Mouse (Mus musculus): ENCODE data around the gene Pi16. TPM values are rescaled to one million over a fixed set of nuclear protein-coding genes. Genes with fewer than 3 reads are reported as not detected.

Gene Pi16
- polyA plus RNA-seq, 2 experiments from 2014 or later: 0.38 to 0.49 TPM

DNA sequence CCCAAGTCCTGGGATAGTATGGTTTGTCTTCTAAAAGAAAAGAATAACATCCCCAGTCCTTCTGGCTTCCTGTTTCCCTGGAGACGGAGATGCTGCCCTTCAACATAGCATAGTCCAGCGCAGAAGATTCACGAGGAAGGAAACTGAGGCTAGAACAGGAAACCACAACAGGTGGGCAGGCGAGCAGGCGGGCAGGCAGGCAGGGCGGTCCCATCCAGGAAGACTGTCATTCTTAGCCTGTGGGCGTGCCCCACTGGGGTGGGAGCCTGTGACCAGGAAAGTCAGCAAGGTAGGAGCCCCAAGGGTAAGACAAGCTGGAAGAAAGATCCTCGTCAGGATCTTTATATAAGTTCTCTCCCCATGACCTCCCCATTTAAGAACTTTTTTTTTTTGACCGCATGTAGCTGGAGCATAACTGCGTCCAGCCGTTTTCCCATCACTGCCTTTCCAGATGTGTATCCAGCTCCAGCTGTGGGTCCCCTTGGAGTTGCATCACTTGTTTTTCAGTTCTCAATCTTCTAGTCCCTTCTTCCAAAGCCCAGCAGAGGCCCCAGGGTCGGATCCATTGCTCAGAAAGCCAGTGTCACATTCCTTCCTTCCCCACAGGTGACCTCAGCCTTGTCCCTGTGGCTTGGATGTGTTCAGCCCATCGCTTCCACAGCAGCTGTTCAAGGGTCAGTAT, 13.0 kb upstream of the Pi16 start:
- ATAC-seq: peak; percentile 47

DNA sequence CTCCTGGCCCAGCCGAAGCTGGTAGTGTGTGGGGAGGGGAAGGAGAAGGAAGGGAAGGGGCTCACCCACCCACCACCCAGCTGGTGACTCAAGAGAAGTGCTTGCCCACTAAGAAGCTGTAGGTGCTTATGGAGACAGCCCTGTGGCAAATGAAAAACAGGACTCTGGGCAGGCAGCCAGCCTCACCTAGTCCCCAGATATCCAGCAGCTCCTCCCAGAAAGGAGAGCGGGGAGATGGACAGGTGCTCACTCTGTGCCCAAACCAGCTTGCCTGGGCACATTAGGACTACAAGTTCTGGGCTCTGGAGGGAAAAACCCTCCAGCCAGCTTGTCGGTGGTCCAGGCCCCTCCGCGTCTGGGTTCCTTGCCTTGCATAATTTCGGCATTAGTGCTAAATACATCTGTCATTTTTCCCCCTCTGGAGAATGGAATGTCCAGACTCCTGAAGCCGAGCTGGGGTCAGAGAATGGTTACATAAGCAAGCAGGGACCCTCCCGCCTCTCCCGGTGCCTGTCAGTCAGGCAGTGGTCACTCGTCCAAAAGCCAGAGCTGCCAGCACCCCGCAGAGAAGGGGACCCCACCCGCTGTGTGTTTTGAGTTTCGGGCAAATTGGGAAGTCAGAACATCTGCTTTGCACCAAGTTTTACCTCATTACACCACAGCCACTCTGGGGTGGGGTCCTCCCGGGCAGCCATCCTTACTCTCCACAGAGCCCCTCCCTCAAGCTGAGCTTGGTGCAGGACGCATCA, 12.2 kb upstream of the Pi16 start:
- ATAC-seq: no peak

DNA sequence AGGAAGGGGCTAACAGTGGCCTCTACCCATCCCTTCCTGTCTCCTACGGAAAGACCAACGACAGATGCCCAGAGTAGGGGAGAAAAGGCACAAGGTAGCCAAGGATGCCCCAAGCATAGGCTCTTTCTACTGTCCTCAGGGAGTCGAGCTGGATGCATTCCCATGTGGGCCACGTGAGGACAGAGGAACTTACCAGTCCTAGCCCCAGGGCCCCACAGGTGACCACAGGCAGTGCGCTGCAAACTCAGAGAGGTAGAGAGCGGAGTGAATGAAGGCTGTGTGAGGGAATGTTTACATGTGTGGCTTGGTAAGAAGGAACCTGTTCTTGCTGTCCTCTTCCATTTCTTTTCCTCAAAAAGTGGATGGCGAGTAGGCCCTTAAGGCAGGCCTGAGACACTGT, 11.6 kb upstream of the Pi16 start:
- no peak for ATAC-seq

- ATAC-seq: no peak
Observed at GRCm38 (mm10) chr17:29310056-29310623, 7.3 kb upstream of the Pi16 start.

- no peak for ATAC-seq
Observed at GRCm38 (mm10) chr17:29311602-29312001, 5.9 kb upstream of the Pi16 start.

GRCm38 (mm10) chr17:29312082-29312481, 5.4 kb upstream of the Pi16 start:
- ATAC-seq: no peak

- no peak for ATAC-seq
Observed at GRCm38 (mm10) chr17:29313300-29313699, 4.2 kb upstream of the Pi16 start.

- no peak for ATAC-seq
Observed at GRCm38 (mm10) chr17:29315672-29316465, 1.6 kb upstream of the Pi16 start.

- ATAC-seq: no peak
Observed at GRCm38 (mm10) chr17:29316891-29317290, 589 bp upstream of the Pi16 start.

GRCm38 (mm10) chr17:29318731-29319250, 1.3 kb downstream of the Pi16 start:
- no peak for ATAC-seq

DNA sequence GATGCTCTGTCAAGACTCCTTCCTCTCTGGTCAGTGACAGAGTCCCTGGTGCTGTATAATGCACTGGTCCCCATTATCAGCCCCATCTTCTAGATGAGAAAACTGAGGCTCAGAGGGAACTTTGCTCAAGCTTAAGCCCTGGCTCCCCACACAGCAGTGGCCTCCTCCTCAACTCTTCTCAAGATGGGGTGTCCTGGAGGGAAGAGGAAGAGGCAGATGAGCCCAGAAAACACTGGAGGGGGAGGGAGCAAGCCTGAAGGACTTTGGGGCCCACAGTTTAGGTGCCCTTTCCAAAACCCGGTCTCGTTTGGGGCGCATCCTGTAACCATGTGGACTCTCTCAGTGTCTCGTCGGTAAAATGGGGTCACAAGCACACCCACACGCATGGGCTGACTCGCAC, 2.0 kb downstream of the Pi16 start:
- ATAC-seq: no peak

GRCm38 (mm10) chr17:29319881-29320639, 2.6 kb downstream of the Pi16 start:
- ATAC-seq: no peak

DNA sequence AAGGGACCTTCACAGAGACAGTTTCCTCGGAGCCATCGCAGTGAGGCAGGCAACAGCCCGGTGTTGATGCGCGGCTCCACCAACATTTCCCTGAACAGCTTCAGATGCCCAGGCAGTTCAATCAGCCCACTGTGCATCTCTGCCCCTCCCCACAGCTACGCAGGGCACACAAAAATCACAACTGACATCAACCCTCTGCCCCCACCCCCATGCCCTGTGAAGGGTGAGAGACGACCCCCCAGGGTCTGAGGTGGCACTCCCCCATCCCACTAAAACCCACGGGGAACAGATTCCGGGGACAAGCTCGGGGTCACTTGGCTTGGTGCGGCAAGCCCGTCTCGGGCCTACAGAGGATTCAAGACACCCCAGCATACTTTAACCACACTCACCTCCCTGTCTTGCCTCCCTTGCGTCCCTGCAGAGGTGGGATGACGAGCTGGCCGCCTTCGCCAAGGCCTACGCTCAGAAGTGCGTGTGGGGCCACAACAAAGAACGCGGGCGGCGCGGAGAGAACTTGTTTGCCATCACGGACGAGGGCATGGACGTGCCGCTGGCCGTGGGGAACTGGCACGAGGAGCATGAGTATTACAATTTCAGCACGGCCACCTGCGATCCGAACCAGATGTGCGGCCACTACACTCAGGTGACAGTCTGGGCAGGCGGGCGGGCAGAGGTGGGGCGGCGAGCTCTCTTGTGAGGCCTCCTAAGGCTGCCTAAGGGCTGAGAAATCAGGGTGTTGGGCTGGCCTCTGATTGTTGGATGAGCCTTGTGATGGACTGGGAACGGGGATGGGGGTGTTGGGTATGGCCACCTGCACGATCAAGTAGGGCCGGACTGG, 4.5 kb downstream of the Pi16 start:
- no peak for ATAC-seq

DNA sequence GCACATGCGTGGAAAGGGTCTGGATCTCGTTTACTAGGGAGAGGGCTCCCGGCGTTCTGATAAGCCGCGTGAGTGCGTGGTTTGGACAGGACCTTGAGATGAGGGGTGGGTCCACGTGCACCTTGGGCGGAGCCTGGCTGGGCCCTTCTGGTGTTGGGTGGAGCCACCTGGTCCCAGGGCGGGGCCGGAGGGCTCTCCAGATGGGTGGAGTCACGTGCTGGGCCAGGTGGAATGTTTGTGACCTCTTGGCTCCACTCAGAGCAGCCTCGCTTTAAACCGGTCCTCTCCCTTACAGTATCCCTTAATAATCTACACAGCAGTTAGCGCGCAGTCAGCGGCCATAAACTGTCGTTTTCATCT, 5.1 kb downstream of the Pi16 start:
- no peak for ATAC-seq

DNA sequence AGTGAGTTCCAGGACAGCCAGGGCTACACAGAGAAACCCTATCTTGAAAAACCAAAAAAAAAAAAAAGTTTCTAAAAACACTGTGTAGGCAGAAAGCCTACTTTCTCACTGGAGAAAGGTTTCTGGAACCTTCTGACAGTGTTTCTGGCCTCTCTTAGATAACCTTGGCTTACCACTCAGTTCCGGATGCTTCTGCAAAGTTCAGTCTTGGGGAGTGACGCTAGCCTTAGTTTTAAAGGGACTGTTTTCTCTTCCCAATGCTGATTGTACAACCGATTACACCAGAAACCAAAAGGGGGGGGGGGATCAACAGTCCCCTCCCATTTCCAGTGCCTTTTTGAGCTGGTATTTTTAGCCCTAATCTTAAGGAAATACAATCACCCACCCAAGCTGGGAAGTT, 6.1 kb downstream of the Pi16 start:
- no peak for ATAC-seq

- ATAC-seq: no peak
Observed at GRCm38 (mm10) chr17:29325831-29326230, 8.4 kb downstream of the Pi16 start.

DNA sequence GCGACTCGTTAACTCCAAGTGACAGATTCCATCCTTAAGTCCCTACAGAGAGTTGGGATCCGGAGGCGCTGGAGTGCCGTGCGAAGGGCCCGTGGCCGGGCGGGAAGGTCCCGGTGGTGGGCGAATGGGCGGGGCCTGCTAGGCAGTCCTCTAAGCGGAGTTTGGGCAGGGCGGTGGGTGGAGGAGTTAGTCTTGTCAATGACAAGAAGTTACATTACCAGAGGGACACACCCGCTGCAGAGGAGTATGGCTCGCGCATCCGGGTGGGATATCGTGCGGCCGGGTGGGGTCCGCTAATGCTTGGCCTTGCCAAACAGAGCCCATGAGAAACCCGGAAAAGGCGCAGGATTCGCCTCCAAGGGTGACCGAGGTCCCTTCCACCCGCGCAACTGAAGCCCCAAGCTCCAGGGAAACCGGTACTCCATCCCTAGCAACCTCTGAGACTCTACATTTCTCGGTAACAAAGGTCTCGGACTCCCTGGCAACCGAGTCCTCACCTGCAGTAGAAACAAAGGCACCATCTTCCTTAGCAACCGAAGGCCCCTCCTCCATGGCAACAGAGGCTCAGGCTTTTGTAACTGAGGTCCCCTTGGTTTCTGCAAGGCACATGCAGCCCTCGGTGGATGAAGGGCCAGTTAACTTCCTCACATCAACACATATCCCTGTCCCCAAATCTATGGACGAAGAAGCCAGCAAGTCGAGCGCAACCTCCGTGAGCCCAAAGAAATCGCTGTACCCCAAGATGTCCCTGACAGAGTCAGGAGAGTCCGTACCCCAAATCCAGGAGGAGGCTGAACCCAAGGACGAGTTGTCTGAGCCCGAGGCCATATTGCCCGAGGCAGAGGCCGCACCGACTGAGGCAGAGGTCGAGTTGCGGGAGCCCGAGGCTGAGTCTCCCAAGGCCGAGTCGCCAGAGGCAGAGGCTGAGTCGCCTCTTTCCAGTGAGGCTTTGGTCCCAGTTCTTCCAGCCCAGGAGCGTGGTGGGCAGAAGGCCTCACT, 9.3 kb downstream of the Pi16 start:
- ATAC-seq: no peak

- ATAC-seq: no peak
Observed at GRCm38 (mm10) chr17:29327691-29328090, 10.2 kb downstream of the Pi16 start.

- ATAC-seq: no peak
Observed at GRCm38 (mm10) chr17:29330221-29330620, 12.7 kb downstream of the Pi16 start.

Data from activated CD4-positive, CD25-positive, alpha-beta regulatory T cell, adult 4 months (primary cell).